Mouse (Mus musculus) CH12.LX (cell line): ENCODE results near the gene Psmd13. TPM values are rescaled to one million over a fixed set of nuclear protein-coding genes. Genes with fewer than 3 reads are reported as not detected.
A peak's percentile ranks its signal among the peaks of the same experiment; 100 is the strongest.

ENCODE experiments used
- DNase-seq: peaks from one replicate; pipeline ENCODE4 v3.0.0-alpha.2; 2013; ENCODE audit errors: extremely low read depth
- H3K27ac ChIP-seq: 2 replicates; pipeline ENCODE4 v1.5.1; 2012; ENCODE audit warnings: low read depth, mild to moderate bottlenecking, control low read depth, moderate library complexity; ENCODE audit not compliant: insufficient read depth
- H3K27me3 ChIP-seq: replicated peaks from 2 replicates; pipeline ENCODE3; 2012; ENCODE audit warnings: inconsistent platforms
- H3K36me3 ChIP-seq, 2 experiments: replicated peaks in 1 of 2; 2 replicates each; pipeline versions ENCODE3 to v1.6.1; 2012; ENCODE audit warnings: inconsistent platforms in 1 of 2, low read length in 1 of 2, mild to moderate bottlenecking in 1 of 2, mixed read lengths in 1 of 2, moderate library complexity in 1 of 2; ENCODE audit not compliant: control insufficient read depth in 1 of 2, insufficient read depth in 1 of 2
- H3K4me1 ChIP-seq, 2 experiments: 2 replicates each; pipeline ENCODE4 v1.6.1; 2012; ENCODE audit warnings: inconsistent platforms in 1 of 2, moderate library complexity in 1 of 2; ENCODE audit not compliant: insufficient read depth in 2 of 2, control insufficient read depth in 1 of 2
- H3K4me2 ChIP-seq: 2 replicates; pipeline ENCODE4 v1.6.1; 2012; ENCODE audit warnings: low read depth, mild to moderate bottlenecking, control low read depth; ENCODE audit not compliant: poor library complexity, insufficient read depth, severe bottlenecking
- H3K4me3 ChIP-seq, 3 experiments: fragments of 150-350 bp in 1 of 3; sonication (generic) in 1 of 3; replicated peaks in 1 of 3; 2 replicates each; pipeline versions ENCODE3 to v1.5.1; 2011 to 2012; ENCODE audit warnings: low read depth in 2 of 3, low read length in 2 of 3, mild to moderate bottlenecking in 2 of 3, moderate library complexity in 2 of 3, control low read depth in 1 of 3, improper control_type of control experiment in 1 of 3, inconsistent platforms in 1 of 3, mixed read lengths in 1 of 3; ENCODE audit not compliant: poor library complexity in 1 of 3
- H3K79me2 ChIP-seq: replicated peaks from 2 replicates; pipeline ENCODE4 v1.6.1; 2012; ENCODE audit warnings: mild to moderate bottlenecking, moderate library complexity; ENCODE audit not compliant: control insufficient read depth, poor library complexity, insufficient read depth, severe bottlenecking; ENCODE audit errors: extremely low read depth
- H3K9ac ChIP-seq: 2 replicates; pipeline ENCODE4 v1.6.1; 2012; ENCODE audit warnings: low read depth, mild to moderate bottlenecking, control low read depth, moderate library complexity; ENCODE audit not compliant: insufficient read depth
- H3K9me3 ChIP-seq: replicated peaks from 2 replicates; pipeline ENCODE3; 2012; ENCODE audit warnings: low read length, inconsistent platforms, mixed read lengths
- BHLHE40 ChIP-seq: IDR thresholded peaks from 2 replicates; pipeline ENCODE4 v1.6.1; 2011; ENCODE audit warnings: mild to moderate bottlenecking, low read depth, low read length, improper control_type of control experiment
- CHD1 ChIP-seq: IDR thresholded peaks from 2 replicates; pipeline ENCODE4 v1.6.1; 2012; ENCODE audit warnings: low read depth, low read length, improper control_type of control experiment, inconsistent platforms
- CHD2 ChIP-seq: IDR thresholded peaks from 2 replicates; pipeline ENCODE4 v1.6.1; 2011; ENCODE audit warnings: low read length, improper control_type of control experiment
- CTCF ChIP-seq, 2 experiments: IDR thresholded peaks in 1 of 2; conservative IDR thresholded peaks in 1 of 2; 2 replicates each; pipeline ENCODE4 v1.5.1; 2011 to 2012; ENCODE audit warnings: low read depth in 2 of 2, low read length in 2 of 2, improper control_type of control experiment in 1 of 2, inconsistent platforms in 1 of 2, mild to moderate bottlenecking in 1 of 2, moderate library complexity in 1 of 2
- E2F4 ChIP-seq: IDR thresholded peaks from 2 replicates; pipeline ENCODE4 v1.6.1; 2011; ENCODE audit warnings: low read depth, low read length, improper control_type of control experiment; ENCODE audit not compliant: insufficient replicate concordance
- ELF1 ChIP-seq: IDR thresholded peaks from 2 replicates; pipeline ENCODE4 v1.6.1; 2014; ENCODE audit warnings: low read depth, mild to moderate bottlenecking, inconsistent platforms, low read length, improper control_type of control experiment
- EP300 ChIP-seq: IDR thresholded peaks from 2 replicates; pipeline ENCODE4 v1.6.1; 2011; ENCODE audit warnings: low read length, improper control_type of control experiment
- ETS1 ChIP-seq: conservative IDR thresholded peaks from 2 replicates; pipeline ENCODE4 v1.6.1; 2012; ENCODE audit warnings: low read depth, mild to moderate bottlenecking, inconsistent platforms, low read length, improper control_type of control experiment, moderate library complexity
- GABPA ChIP-seq: IDR thresholded peaks from 2 replicates; pipeline ENCODE4 v1.6.1; 2012; ENCODE audit warnings: low read depth, low read length, improper control_type of control experiment, inconsistent platforms; ENCODE audit not compliant: insufficient replicate concordance
- HCFC1 ChIP-seq: IDR thresholded peaks from 2 replicates; pipeline ENCODE4 v1.6.1; 2012; ENCODE audit warnings: low read depth, mild to moderate bottlenecking, inconsistent platforms, low read length, improper control_type of control experiment
- IRF4 ChIP-seq: IDR thresholded peaks from 2 replicates; pipeline ENCODE4 v1.6.1; 2014; ENCODE audit warnings: low read depth, mild to moderate bottlenecking, inconsistent platforms, low read length, improper control_type of control experiment
- JUN ChIP-seq: IDR thresholded peaks from 2 replicates; pipeline ENCODE4 v1.6.1; 2011; ENCODE audit warnings: low read depth, mild to moderate bottlenecking, low read length, improper control_type of control experiment, moderate library complexity; ENCODE audit not compliant: insufficient read depth
- JUND ChIP-seq: conservative IDR thresholded peaks from 2 replicates; pipeline ENCODE4 v1.6.1; 2011; ENCODE audit warnings: low read depth, low read length, improper control_type of control experiment
- KAT2A ChIP-seq: IDR thresholded peaks from 2 replicates; pipeline ENCODE4 v1.6.1; 2012; ENCODE audit warnings: low read length, improper control_type of control experiment, inconsistent platforms; ENCODE audit not compliant: insufficient replicate concordance
- MAFK ChIP-seq: IDR thresholded peaks from 2 replicates; pipeline ENCODE4 v1.6.1; 2011; ENCODE audit warnings: low read length, improper control_type of control experiment; ENCODE audit not compliant: insufficient replicate concordance
- MAX ChIP-seq: IDR thresholded peaks from 2 replicates; pipeline ENCODE4 v1.6.1; 2011; ENCODE audit warnings: low read length, improper control_type of control experiment
- MAZ ChIP-seq: IDR thresholded peaks from 2 replicates; pipeline ENCODE4 v1.6.1; 2012; ENCODE audit warnings: low read depth, mild to moderate bottlenecking, inconsistent platforms, low read length, improper control_type of control experiment, moderate library complexity
- MEF2A ChIP-seq: IDR thresholded peaks from 2 replicates; pipeline ENCODE4 v1.6.1; 2014; ENCODE audit warnings: low read depth, mild to moderate bottlenecking, inconsistent platforms, low read length, improper control_type of control experiment, borderline replicate concordance
- MXI1 ChIP-seq: IDR thresholded peaks from 2 replicates; pipeline ENCODE4 v1.6.1; 2011; ENCODE audit warnings: mild to moderate bottlenecking, low read depth, low read length, improper control_type of control experiment
- MYC ChIP-seq: IDR thresholded peaks from 2 replicates; pipeline ENCODE4 v1.6.1; 2011; ENCODE audit warnings: low read depth, mild to moderate bottlenecking, improper control_type of control experiment, low read length
- NELFE ChIP-seq: IDR thresholded peaks from 2 replicates; pipeline ENCODE4 v1.6.1; 2011; ENCODE audit warnings: low read depth, low read length, improper control_type of control experiment
- NRF1 ChIP-seq: IDR thresholded peaks from 2 replicates; pipeline ENCODE4 v1.6.1; 2014; ENCODE audit warnings: low read depth, mild to moderate bottlenecking, inconsistent platforms, low read length, improper control_type of control experiment, moderate library complexity
- PAX5 ChIP-seq: IDR thresholded peaks from 2 replicates; pipeline ENCODE4 v1.6.1; 2012; ENCODE audit warnings: low read length, inconsistent platforms, mixed read lengths
- POLR2A ChIP-seq: IDR thresholded peaks from 2 replicates; pipeline ENCODE4 v1.6.1; 2011; ENCODE audit warnings: low read depth, mild to moderate bottlenecking, improper control_type of control experiment, low read length
- POLR2AphosphoS2 ChIP-seq: IDR thresholded peaks from 2 replicates; pipeline ENCODE4 v1.6.1; 2011; ENCODE audit warnings: low read depth, low read length, improper control_type of control experiment
- RAD21 ChIP-seq: IDR thresholded peaks from 2 replicates; pipeline ENCODE4 v1.6.1; 2011; ENCODE audit warnings: low read depth, mild to moderate bottlenecking, low read length, improper control_type of control experiment, moderate library complexity
- RCOR1 ChIP-seq: conservative IDR thresholded peaks from 2 replicates; pipeline ENCODE4 v1.6.1; 2012; ENCODE audit warnings: low read depth, mild to moderate bottlenecking, inconsistent platforms, low read length, improper control_type of control experiment
- SIN3A ChIP-seq: IDR thresholded peaks from 2 replicates; pipeline ENCODE4 v1.6.1; 2012; ENCODE audit warnings: low read length, improper control_type of control experiment, inconsistent platforms
- SMC3 ChIP-seq: IDR thresholded peaks from 2 replicates; pipeline ENCODE4 v1.6.1; 2011; ENCODE audit warnings: low read depth, low read length, improper control_type of control experiment
- TBP ChIP-seq: conservative IDR thresholded peaks from 2 replicates; pipeline ENCODE4 v1.6.1; 2011; ENCODE audit warnings: low read depth, low read length, improper control_type of control experiment
- TCF12 ChIP-seq: IDR thresholded peaks from 2 replicates; pipeline ENCODE4 v1.6.1; 2014; ENCODE audit warnings: low read depth, mild to moderate bottlenecking, inconsistent platforms, low read length, improper control_type of control experiment
- UBTF ChIP-seq: IDR thresholded peaks from 2 replicates; pipeline ENCODE4 v1.6.1; 2012; ENCODE audit warnings: low read depth, mild to moderate bottlenecking, inconsistent platforms, low read length, improper control_type of control experiment, moderate library complexity
- USF2 ChIP-seq: conservative IDR thresholded peaks from 2 replicates; pipeline ENCODE4 v1.6.1; 2011; ENCODE audit warnings: low read depth, low read length, improper control_type of control experiment
- ZC3H11A ChIP-seq: IDR thresholded peaks from 2 replicates; pipeline ENCODE4 v1.6.1; 2012; ENCODE audit warnings: low read depth, mild to moderate bottlenecking, inconsistent platforms, low read length, improper control_type of control experiment
- ZKSCAN1 ChIP-seq: IDR thresholded peaks from 2 replicates; pipeline ENCODE4 v1.6.1; 2012; ENCODE audit warnings: low read depth, inconsistent platforms, low read length, improper control_type of control experiment, borderline replicate concordance
- ZMIZ1 ChIP-seq: IDR thresholded peaks from 2 replicates; pipeline ENCODE4 v1.6.1; 2012; ENCODE audit warnings: low read depth, mild to moderate bottlenecking, inconsistent platforms, low read length, improper control_type of control experiment
- ZNF384 ChIP-seq: IDR thresholded peaks from 2 replicates; pipeline ENCODE4 v1.6.1; 2012; ENCODE audit warnings: low read depth, low read length, improper control_type of control experiment, inconsistent platforms
- dilution Hi-C: fragments of 300-500 bp; cut with MboI; formaldehyde crosslinking; loops from 2 replicates; pipeline ENCODE4 v1.14.3; 2020; ENCODE audit warnings: low sequenced_read_pairs; ENCODE audit not compliant: extremely low pct_unique_long_range_greater_than_20kb, extremely low pct_ligation_motif_present
- in situ Hi-C: fragments of 300-500 bp; cut with MboI; formaldehyde crosslinking; loops from 3 replicates; pipeline ENCODE4 v1.14.3; 2019; ENCODE audit warnings: low sequenced_read_pairs, low pct_ligation_motif_present, low pct_unique_long_range_greater_than_20kb, mixed read lengths
- polyA plus RNA-seq: library from polyadenylated mRNA; unstranded; fragments of >175 nt; gene quantifications from 2 replicates; pipeline ENCODE4 v1.2.1, GENCODE M21; 2012; ENCODE audit warnings: low read depth; ENCODE audit not compliant: insufficient read length
- total RNA-seq, 2 experiments: library from RNA; depleted of rRNA; stranded (reverse); fragments of 300-350 nt in 1 of 2; fragments of >200 nt in 1 of 2; gene quantifications; 2 replicates each; pipeline ENCODE4 v1.2.3; 2012 to 2014

The Psmd13 gene
- total and polyA plus RNA-seq, 3 experiments = 165 to 185 (median 168) TPM

DNA sequence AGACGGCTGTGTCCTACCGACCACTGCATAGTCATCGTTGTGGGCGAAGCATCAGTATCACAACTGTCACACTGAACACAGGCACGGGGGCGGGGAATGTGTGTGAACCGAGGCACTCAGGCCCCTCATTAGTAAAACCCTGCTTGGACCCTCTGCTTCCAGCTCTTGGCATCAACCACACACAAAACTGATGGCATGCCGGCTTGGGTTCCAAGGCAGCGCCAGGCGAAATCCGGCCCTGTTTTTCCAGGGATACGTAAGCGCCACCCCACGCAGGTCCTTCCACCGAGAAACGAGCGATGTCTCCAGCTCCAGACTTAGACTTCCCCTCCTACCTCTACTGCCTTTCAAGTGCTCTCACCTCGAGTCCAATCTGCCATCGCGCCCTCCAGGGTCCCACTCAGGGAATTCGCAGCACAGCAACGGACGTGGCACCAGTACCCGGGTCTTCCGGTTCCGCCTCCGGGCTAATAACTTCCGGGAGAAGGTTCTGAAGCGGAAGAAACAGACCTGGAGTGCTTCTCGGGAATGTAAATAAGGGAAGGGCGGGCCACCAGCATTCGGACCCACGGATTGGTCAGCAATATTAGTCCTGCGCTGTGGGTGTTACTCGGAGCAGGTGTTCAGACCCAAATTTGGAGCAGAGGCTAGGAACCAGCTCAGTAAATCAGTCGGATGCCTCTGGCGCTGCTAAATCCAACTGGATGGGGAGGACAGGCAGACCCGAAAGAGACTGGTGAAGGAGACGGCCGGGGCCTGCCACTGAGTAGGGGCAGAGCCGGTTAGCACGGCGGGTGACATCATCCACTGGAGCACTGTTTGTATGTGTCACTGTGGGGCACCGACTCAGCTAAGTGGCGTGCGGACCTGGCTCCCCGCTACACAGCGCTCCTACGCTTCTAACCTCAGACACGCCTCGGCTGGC lies 25.6 kb upstream of the Psmd13 start, which contains the start of gene Gm45785:
TSS of gene Gm45785 (minus strand) at position 472 of the 925 bp plus-strand sequence.
- H3K4me2 ChIP-seq = peak within 1 kb of the TSS; percentile 81
- peak within 1 kb of the TSS; percentile 84 to 98 (median 92) for H3K4me3 ChIP-seq
- H3K27me3 ChIP-seq = no peaks in the 10 kb centered on the region
- peaks cover 35% of the 10 kb centered on the region for H3K79me2 ChIP-seq
- in situ Hi-C loops = no loop called here
- dilution Hi-C loops = no loop called here
- peak within 1 kb of the TSS; percentile 78 for H3K27ac ChIP-seq
- H3K4me1 ChIP-seq = peaks cover 22 to 35% of the 10 kb centered on the region in 2 experiments
- DNase-seq = peak; percentile 97
- no peaks in the 10 kb centered on the region for H3K9me3 ChIP-seq
- peak within 1 kb of the TSS; percentile 97 for H3K9ac ChIP-seq
- H3K36me3 ChIP-seq = peaks cover 54 to 69% of the 10 kb centered on the region in 2 experiments
- TF ChIP-seq GABPA (no peak), CHD1 (no peak), ELF1 (peak; percentile 99), MXI1 (peak; percentile 90), SMC3 (no peak), BHLHE40 (no peak), TBP (0 out of 2 replicates have a peak, but pooled peaks have one; percentile 51), KAT2A (peak; percentile 87; the same call in 1 of the 2 replicates), HCFC1 (peak; percentile 91), CTCF (conservative IDR thresholded peaks at IDR 0.05 in 1 of 2, IDR thresholded peaks at IDR 0.05 in 1 of 2; ENCODE audit: low read depth in 2 of 2, low read length in 2 of 2) (no peak), MAFK (peak; percentile 38; the same call in 1 of the 2 replicates), CHD2 (peak; percentile 72), ZKSCAN1 (no peak), JUN (no peak), TCF12 (peak; percentile 86), ZMIZ1 (peak; percentile 67; the same call in 1 of the 2 replicates), SIN3A (peak; percentile 99), RCOR1 (0 out of 2 replicates have a peak, but pooled peaks have one; percentile 14), PAX5 (no peak), NELFE (peak; percentile 76), ZC3H11A (no peak), EP300 (no peak), USF2 (no peak), MAZ (peak; percentile 60; the same call in 1 of the 2 replicates), POLR2A (peak; percentile 85), ZNF384 (no peak), ETS1 (peak; percentile 39; the same call in 1 of the 2 replicates), POLR2AphosphoS2 (peak; percentile 81; the same call in 1 of the 2 replicates), JUND (no peak), UBTF (peak; percentile 49; the same call in 1 of the 2 replicates), E2F4 (no peak), IRF4 (peak; percentile 41; the same call in 1 of the 2 replicates), MEF2A (peak; percentile 38; the same call in 1 of the 2 replicates), MAX (peak; percentile 87), NRF1 (peak; percentile 57), MYC (peak; percentile 24; the same call in 1 of the 2 replicates), RAD21 (no peak)
